Mouse (Mus musculus) frontal cortex, adult 2 months (tissue): ENCODE data around the gene Gm7971. TPM values are rescaled to one million over a fixed set of nuclear protein-coding genes. Genes with fewer than 3 reads are reported as not detected.
"Not testable (repeated sequence)": the region's sequence is repeated elsewhere in the genome, so short reads cannot be mapped to it uniquely, and the experiment has no call there.

Experiments
- DNase-seq, 2 experiments: peaks; one replicate each; pipeline ENCODE4 v3.0.0; 2022; ENCODE audit warnings: low spot score in 1 of 2; ENCODE audit errors: extremely low spot score in 1 of 2
- polyA plus RNA-seq: library from polyadenylated mRNA; depleted of rRNA; stranded (reverse); fragments of >200 nt; gene quantifications from 2 replicates; pipeline ENCODE4 v1.2.3, GENCODE M21; 2012; rRNA removed

Gene Gm7971
- not detected in 2 replicates for polyA plus RNA-seq

GRCm38 (mm10) chr5:95594775-95595174 lies at the start of gene Gm7971:
TSS of gene Gm7971 (minus strand) at chr5:95594875.
- DNase-seq, result not testable (repeated sequence)

Other genes with a start within 250 kb of the Gm7971 start
- gene D5Ertd577e, start 138.1 kb downstream of the Gm7971 start, polyA plus RNA-seq, result not detected in 2 replicates
- not detected in 2 replicates for gene Gm3286, start 84.1 kb downstream of the Gm7971 start, polyA plus RNA-seq
- gene Gm7978, start 141.3 kb upstream of the Gm7971 start, polyA plus RNA-seq, result not detected in 2 replicates
- not detected in 2 replicates for gene Gm7982, start 147.1 kb upstream of the Gm7971 start, polyA plus RNA-seq
- gene E330014E10Rik, start 181.1 kb upstream of the Gm7971 start, polyA plus RNA-seq, result not detected in 2 replicates